Mouse (Mus musculus) gastrocnemius, postnatal 36 days (tissue): ENCODE results near the gene Tmem139. TPM values are rescaled to one million over a fixed set of nuclear protein-coding genes. Genes with fewer than 3 reads are reported as not detected.

Experiments used
- DNase-seq, 2 experiments: peaks; one replicate each; pipeline ENCODE4 v3.0.0; 2022
- intact Hi-C: fragments of 180-260 bp; cut with DNase I; formaldehyde crosslinking; loops from one replicate; pipeline ENCODE4 v1.15.1; 2025
- total RNA-seq, 2 experiments: library from RNA; stranded (reverse); gene quantifications; 2 replicates each; pipeline ENCODE4 v1.2.3; 2021

Gene Tmem139
- total RNA-seq, 2 experiments from 2014 or later = 0.30 TPM; not detected in 1

DNA sequence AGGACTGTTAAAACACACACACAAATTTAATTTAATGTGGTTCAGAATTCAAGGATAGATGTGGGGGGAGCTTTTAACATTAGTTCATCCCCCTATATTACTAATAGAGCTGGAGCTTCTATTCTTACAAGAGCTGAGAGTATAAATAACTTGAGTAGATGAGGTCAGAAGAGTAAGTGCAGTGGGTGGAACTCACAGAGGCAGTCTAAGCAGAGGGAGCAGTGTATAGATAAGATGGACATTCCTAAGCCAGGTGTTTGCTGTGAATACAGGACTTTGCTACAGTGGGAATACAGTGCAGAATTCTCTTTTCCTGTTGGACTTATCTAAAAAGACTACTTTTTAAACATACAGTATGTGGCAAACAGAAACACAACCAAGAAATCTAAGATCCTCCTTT lies 9.0 kb downstream of the Tmem139 start:
- intact Hi-C loops = no loop called here
- DNase-seq = no peak

DNA sequence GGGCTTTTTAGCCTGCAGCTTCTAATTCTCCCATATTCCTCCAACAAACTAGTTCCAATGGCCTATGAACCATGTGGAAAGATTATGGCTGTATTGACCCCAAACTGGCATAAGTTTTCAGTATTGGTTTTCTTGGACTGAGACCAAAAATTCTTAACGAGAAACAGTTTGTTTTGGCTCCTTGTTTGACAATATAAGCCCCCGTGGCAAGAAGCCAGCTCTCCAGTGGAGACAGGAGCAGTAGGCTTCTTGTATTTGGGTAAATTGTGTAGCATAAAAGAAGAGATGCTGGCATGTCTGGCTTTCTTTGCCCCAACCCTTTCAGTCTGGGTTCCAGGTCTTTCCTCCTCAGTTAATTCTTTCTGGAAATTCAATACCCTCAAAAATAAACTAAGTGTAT lies 14.4 kb downstream of the Tmem139 start:
- intact Hi-C loops = no loop called here
- DNase-seq = no peak

DNA sequence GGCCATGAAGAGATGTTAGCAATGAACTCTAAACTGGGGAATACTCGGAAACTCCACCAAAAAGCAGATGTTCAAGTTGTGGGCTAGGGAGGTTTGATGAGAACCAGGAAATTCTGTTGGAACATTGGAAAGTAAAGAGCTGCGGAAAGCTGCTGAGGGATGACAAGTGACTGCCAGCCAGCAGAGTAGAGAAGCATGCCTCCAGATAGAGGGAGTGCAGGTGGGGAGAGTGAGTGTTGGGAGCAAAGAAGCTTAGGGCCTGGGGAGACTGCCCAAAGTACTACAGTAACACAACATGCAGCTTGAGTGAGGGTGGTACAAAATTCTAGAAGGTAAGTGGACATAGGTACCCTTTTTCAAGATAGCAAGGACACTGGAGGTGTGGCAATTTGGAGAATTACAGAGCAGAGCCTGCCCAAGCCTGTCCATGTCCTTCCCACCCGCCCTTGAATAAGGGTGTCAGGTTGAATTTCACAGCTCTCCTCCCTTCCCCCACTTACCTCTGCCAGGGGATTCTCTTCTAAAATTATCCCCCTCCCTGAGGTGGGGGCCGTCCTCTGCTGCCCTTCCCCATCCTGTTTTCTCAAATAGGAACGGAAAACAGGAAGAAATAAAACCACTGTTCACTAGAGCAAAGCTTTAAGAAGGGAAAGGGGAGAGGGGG lies 21.2 kb downstream of the Tmem139 start:
- no peak for DNase-seq
- intact Hi-C loops = no loop called here

DNA sequence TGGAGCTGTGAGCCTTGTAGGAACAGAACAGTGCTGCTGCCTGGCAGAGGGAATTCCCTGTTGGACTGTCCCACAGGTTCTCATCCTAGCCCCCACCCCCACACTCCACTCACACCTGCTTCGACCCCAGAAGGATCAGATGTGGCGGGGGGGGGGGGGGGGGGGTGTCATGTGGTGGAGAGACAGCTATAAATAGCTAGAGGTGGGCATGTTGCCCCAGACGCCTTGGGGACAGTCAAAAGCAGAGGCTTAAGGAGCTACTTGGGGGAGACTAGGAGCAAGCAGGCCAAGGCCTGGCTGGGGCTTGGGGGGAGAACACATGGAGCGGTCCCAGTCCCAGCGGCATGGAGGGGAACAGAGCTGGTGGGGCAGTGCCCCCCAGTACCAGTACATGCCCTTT lies 24.7 kb downstream of the Tmem139 start, which contains the start of gene Clcn1:
Gene Clcn1 (plus strand): TSS at position 238 of the 400 bp plus-strand sequence.
- peak; percentile 46 to 51 for DNase-seq
- intact Hi-C loops = no loop called here

GRCm38 (mm10) chr6:42287562-42287961 lies 25.8 kb downstream of the Tmem139 start:
- no peak for DNase-seq
- intact Hi-C loops = no loop called here

DNA sequence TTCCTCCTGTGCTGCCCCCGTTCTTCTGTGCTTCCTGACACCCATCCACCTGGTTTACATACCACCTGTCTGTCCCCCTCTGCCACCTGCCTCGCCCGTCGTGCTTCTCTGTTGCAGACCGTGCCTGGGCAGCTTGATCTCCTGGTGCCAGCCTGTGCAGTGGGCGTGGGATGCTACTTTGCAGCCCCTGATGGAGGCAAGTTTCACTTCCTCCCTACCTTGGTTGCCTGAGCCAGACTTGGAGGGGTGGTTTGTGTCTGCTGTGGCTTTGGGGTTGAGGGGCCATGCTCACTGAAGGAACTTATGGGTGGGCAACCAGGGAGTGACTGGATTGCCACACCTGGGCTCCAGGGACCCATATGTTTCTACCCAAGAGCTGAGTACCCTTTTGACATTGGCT lies 31.6 kb downstream of the Tmem139 start:
- intact Hi-C loops = no loop called here

DNA sequence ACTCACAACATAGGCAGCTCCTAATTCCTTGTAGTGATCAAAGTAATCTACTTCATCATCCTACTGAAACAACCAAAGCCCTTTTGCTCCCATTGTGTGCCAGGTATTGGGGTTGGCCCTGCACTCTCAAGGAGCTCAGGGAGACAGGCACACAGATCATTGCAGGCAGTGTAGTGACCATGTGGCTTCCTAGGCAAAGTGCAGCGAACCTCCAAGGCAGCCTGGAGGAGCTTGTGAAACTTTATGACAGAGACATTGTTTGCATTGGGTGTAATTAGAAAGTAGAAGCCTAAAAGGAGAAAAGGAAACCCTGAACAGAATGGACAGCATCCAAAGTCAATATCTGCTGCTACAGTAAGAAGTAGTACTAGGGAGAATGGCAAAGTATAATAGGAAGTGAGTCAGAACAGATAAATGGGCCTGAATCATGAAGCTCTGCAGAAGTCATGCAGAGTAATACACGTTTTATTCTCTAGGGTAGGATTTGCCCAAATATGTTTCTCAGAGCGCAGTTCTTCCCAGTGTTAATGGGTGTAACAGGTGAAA lies 33.9 kb downstream of the Tmem139 start:
- intact Hi-C loops = no loop called here
- no peak for DNase-seq

More for the DNA sequence above, 31.6 kb downstream of the Tmem139 start:
- DNase-seq = no peak

GRCm38 (mm10) chr6:42299362-42299761 lies 37.6 kb downstream of the Tmem139 start:
- intact Hi-C loops = no loop called here
- DNase-seq = no peak

- intact Hi-C loops = no loop called here
- no peak for DNase-seq
Measured at GRCm38 (mm10) chr6:42309816-42310378, 48.1 kb downstream of the Tmem139 start.

DNA sequence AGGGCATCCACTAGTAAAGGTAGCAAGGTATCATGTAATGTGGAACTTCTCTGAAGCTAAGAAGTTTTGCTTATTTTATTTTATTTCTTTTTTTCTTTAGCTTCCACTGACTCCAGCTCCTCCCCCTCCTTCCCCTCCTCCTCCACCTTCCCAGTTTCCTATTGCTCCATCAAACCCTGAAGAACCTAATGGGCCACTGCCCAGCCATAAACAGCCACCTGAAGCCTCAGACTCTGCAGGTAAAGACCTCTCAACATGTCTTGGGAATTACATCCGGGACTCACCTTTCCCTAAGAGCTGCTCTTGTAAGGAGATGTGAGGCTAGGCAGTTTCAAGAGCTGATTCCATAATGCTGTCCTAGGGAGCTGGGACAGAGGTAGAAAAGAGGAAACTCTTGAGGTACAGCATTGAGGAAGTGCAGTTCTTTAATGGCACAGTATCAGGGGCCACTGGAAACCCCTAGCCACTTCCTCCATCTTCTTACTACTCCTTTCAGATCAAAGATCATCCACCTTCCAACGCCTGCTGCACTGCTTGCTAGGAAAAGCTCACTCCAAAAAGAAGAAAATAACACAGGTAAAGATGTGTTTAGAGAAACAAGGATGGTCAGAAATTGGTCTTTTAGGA lies 48.8 kb downstream of the Tmem139 start:
- no peak for DNase-seq
- intact Hi-C loops = no loop called here

Other genes with a start within 250 kb of the Tmem139 start
- not detected for gene Sva, start 223.6 kb upstream of the Tmem139 start, total RNA-seq
- gene Tas2r139, start 121.0 kb upstream of the Tmem139 start, total RNA-seq = not detected
- gene Tas2r144, start 46.6 kb upstream of the Tmem139 start, total RNA-seq = not detected
- gene Gstk1, start 16.0 kb upstream of the Tmem139 start, total RNA-seq = 10 to 100 TPM; 23.8 to 44.0 TPM
- 1 to 10 TPM; 5.3 to 5.5 TPM for gene Casp2, start 3.0 kb downstream of the Tmem139 start, total RNA-seq
- 100 to 1,000 TPM; 134 to 146 TPM for gene Clcn1, start 24.7 kb downstream of the Tmem139 start, total RNA-seq
- gene Fam131b, start 62.7 kb downstream of the Tmem139 start, total RNA-seq = under 1 TPM; 0.25 to 0.26 TPM
- 10 to 100 TPM; 21.9 to 26.6 TPM for gene Zyx, start 87.7 kb downstream of the Tmem139 start, total RNA-seq
- gene Epha1, start 111.3 kb downstream of the Tmem139 start, total RNA-seq = under 1 TPM in 1 of 2 experiments, not detected in 1; 0.10 TPM
- gene Tas2r143, start 138.3 kb downstream of the Tmem139 start, total RNA-seq = not detected
- under 1 TPM in 1 of 2 experiments, not detected in 1; 0.23 TPM for gene Tas2r135, start 143.5 kb downstream of the Tmem139 start, total RNA-seq
- gene Tas2r126, start 172.6 kb downstream of the Tmem139 start, total RNA-seq = not detected
- not detected for gene Olfr458, start 203.2 kb downstream of the Tmem139 start, total RNA-seq
- not detected for gene Olfr457, start 214.4 kb downstream of the Tmem139 start, total RNA-seq
- not detected for gene Olfr456, start 225.2 kb downstream of the Tmem139 start, total RNA-seq